Mouse (Mus musculus) C2C12 (cell line): Measurements from ENCODE around the gene Itga2b.

Source experiments
- CTCF ChIP-seq: IDR thresholded peaks from one replicate; pipeline ENCODE4 v1.5.1; 2011; ENCODE audit not compliant: control insufficient read depth, insufficient read depth, insufficient read length
- FOSL1 ChIP-seq: IDR thresholded peaks from one replicate; pipeline ENCODE4 v1.8.0; 2011; ENCODE audit warnings: mild to moderate bottlenecking, low read length; ENCODE audit not compliant: poor library complexity, insufficient read depth, severe bottlenecking
- MAX ChIP-seq: IDR thresholded peaks from one replicate; pipeline ENCODE4 v1.6.1; 2011; ENCODE audit warnings: mild to moderate bottlenecking, control low read depth
- MYOD1 ChIP-seq: IDR thresholded peaks from one replicate; pipeline ENCODE4 v1.6.1; 2011; ENCODE audit warnings: low read depth; ENCODE audit not compliant: control insufficient read depth, insufficient read length
- MYOG ChIP-seq: IDR thresholded peaks from one replicate; pipeline ENCODE4 v1.6.1; 2011; ENCODE audit not compliant: control insufficient read depth, insufficient read length; ENCODE audit errors: extremely low read depth
- USF1 ChIP-seq: IDR thresholded peaks from one replicate; pipeline ENCODE4 v1.6.1; 2011; ENCODE audit warnings: low read depth, mild to moderate bottlenecking, control low read depth, moderate library complexity

DNA sequence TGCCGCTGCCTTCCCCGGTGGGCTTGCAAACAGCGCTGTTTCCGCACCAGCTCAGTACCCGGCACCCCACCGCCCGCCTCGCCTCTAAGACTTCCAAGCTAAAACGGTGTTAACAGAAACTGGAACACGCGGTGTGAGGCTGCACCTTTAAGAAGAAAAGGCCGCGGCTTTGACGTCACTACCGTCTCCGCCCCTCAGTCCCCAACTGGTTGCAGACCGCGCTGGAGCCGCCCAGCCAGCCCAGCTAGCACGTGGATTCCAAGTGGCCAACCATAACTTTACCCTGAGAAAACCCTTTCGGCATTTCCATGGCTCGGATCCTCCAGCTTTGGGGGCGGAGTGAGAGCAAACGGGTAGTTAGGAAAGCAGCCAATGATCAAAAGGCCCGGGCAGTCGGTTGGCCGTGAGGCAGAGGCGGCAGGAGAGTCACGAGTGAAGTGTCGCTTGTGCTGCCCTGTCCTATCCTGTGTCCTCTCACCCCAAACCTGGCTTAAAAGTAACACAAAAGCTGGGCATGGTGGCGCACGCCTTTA is 61.5 kb downstream of the Itga2b start:
- no peak for TF ChIP-seq CTCF
- no peak for TF ChIP-seq MYOG
- TF ChIP-seq USF1: peak; percentile 52
- TF ChIP-seq MYOD1: peak; percentile 14
- TF ChIP-seq MAX: peak; percentile 92
- TF ChIP-seq FOSL1: no peak
